Mouse (Mus musculus): Measurements from ENCODE around the gene Xcl1.
"Not testable (repeated sequence)": the region's sequence is repeated elsewhere in the genome, so short reads cannot be mapped to it uniquely, and the experiment has no call there.

Xcl1 gene

DNA sequence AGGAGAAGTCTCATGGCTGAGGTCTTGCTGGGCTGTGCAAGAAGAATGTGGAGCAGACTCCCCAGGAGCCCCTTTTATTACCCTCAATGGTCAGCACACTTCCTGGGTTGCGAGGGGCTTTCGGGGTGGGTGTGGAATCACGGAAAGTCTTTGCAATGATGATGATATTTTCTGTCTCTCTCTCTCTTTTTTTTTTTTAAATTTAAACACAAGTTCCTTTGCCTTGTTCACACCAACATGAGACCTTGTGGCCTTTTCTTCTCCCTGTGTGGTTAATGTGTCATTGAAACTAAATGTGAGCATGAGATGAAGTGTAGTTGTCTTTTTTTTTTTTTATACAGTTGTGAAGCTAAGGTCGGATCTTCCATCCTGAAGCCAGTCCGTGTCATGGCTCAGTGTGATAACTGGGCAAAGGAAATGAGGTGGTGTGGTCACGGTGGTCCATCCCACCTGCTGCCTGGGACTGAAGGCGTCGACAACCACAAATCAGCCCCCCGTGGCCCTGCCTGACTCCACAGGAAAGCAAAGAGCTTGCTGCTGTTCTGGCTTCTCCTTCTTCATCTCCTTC lies at the start of gene Xcl1:
TSS of gene Xcl1 (minus strand) at position 51 of the 568 bp plus-strand sequence.
- DNase-seq: no peak

DNA sequence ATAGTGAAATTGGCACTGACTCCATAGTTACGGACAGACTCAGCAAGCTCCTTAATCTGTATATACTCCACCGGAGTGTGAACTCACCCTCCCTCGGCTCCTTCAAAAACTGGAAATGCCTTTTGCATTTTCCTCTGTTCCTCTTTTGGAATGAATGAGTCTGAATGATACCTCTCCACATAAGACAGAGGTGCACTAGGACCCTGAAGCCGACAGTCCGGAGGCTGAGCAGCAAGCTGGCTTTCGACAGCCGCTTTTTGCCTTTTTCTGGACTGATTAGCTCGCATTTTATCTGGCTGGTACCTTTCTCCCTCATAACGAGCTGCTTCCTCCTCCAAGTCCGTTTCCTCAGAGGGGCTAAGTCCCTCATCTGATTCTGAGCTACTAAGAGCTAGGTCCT lies 49.4 kb upstream of the Xcl1 start:
- DNase-seq: not testable (repeated sequence)

DNA sequence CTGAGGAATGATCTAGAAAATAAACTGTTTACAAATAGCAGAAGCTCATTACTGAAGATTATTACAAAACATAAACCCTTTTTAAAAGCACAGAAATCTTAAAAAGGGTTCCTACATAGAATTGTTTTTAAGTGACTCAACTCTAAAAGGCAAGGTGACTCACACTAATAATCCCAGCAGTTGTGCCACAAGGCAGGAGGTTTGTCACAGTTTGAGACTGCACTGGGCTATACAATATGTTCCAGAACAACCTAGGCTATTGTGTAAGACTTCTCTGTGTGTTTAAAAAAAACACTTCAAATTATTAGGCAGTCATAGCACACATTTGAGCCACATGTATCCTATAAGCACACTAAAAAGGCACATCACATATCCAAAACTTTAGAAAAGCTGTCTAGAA lies 42.0 kb upstream of the Xcl1 start:
- DNase-seq: no peak

DNA sequence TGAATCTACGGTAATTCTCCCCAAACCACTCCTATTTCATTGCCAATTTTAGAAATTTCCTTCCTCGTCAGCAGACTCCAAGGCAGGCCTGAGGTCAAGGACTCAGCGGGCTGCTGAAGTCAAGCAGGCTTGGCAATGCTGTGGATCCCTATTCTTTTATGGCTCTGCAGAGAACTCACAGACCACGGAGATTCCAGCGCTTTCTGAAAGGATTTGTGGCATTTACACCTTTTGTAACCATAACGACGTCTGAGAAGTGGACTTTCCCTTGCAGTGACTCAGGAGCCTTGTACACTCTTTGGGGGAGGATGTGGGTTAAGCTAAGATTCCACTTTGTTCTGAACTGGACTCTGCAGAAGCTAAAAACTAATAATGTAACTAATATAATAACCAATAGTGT lies 40.4 kb upstream of the Xcl1 start:
- DNase-seq: no peak

DNA sequence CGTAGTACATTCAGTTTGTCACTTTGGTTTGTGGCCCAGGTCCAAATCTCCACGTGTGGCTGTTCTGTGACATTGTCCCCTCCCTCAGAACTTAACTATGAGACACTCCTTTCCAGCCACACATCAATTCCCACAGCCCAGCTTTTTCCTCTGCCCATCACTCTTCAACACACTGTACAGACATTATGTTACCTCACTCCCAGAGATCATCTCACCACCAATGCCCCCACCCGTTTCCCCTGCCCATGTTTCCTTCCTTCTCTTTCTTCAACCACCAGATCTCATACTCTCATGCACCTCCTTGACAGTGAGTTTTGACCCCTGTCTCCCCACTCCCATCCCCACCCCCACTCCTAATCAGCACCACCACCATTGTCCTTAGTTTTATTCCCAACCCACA lies 39.9 kb upstream of the Xcl1 start:
- no peak for DNase-seq

DNA sequence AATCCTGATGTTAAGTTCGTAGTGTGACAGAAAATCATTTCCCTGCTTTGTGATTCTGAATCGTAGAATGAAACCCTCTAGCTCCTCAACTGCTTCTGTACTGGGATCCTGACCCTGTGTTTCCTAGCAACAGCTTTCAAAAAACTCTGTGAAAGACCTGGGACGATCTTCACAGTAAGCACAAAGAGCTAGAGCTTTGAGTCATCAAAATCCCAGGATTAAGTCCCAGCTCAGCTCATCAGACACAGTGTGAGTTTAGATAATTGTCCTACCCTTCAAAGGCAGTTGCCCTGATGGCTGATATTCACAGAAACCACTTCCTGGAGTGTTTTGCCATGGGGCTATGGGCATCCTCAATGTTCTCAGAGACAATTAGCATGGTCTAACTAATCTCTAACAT lies 38.5 kb upstream of the Xcl1 start:
- no peak for DNase-seq

DNA sequence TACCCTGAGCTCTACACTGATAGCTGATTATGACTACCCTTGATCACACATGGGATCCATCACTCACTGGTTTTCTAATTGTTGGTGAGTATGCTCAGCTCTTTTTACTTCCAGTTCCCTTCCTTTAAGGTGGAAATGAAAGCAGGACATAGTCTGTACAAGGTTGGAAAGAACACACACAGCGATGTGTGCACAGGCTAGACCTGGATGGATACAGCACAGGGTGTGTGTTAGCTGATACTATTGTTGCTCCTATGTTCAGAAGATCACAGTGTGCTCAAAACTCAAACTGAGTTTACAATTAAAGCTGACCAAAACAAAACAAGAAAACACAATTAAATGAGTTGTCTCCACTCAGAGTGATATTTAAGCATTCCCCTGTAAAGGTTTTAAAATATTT lies 38.0 kb upstream of the Xcl1 start:
- DNase-seq: no peak

DNA sequence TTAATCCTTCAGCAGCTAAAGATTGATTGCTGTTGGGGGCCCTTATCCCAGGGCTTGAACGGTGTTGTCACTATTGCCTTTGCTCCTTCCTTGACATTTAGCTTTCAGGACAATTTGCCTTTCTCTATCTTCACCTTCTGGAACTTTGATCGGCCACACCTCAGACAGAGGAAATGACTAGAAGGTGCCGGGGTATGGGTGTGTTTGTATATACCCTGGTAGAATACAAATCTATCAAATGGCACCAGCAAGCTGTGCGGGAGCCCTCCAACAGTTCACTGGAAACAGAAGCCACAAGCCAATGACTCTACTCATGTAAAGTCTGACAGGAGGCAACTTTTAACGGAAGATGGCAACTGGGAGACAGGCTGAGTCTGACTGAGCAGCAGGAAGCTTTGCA lies 37.4 kb upstream of the Xcl1 start:
- DNase-seq: no peak

DNA sequence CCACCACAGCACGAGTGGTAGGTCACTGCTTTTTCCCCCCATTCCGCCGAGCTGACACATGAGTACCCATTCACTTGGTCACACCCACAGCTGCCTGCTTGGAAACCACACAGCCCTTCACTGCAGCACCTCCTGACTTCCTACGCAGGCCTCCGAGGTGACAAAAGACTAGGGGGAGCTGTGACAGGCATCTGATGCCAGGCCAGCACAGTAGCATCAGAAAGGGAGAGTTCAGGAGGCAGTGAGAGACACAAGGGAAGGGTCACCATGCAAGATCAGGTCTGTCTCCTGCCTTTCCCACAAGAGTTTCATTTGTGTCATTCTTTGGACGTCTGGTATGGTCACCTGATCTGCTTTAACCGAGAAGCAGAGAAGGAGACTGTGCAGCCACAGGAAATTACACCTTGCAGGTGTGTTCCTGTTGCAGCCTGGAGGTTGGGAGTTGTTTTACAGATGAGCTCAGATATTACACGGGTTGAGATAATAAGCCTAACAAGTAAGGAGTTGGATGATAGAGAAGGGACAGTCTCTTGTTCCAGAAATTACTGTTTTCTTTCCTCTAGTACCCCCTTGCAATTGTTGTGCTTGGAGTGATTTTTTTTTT lies 30.9 kb upstream of the Xcl1 start:
- no peak for DNase-seq

DNA sequence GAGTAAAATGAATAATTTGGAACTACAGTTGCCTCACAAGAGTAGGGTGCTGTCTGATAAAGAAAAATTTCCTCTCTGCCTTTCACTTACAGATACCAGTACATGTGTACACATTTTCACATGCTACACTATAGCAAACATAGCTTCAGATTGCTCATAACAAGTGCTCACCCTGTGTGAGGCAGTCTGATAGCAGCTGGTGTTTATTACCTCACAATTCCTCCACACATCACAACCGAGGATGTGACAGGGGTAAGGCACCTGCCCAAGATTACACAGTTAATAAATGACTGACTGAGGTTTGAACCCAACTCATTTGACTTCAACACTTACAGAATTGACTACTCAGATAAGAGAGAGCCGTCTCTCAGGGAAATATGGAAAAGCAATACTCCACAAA lies 25.3 kb upstream of the Xcl1 start:
- no peak for DNase-seq

DNA sequence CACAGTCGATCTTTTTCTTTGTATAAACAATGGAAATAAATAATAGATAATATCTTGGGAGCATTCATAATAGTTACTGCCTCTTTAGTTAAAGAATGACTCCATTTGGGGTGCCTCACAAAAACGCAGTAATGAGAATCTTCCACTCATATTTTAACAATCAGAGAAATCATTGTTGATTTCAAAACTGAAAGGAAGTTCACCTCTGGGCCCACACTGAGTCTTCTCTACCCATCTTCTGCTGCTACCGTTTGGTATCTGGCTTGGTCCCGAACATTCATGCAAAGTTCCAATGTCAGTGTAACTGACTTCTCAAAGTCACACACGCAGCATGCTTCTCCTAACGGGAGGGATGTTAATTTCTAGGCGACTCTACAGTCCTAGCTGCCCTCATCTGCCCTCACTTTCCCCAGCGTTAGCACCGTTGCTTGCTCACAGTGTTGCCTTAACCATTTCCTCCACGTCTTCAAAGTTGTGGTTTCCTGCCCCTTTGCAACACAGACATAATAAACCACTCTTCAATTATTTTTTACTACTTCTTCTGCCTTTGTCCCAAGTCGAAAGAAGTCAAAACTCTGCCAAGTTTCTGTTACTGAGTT lies 24.6 kb upstream of the Xcl1 start:
- no peak for DNase-seq

DNA sequence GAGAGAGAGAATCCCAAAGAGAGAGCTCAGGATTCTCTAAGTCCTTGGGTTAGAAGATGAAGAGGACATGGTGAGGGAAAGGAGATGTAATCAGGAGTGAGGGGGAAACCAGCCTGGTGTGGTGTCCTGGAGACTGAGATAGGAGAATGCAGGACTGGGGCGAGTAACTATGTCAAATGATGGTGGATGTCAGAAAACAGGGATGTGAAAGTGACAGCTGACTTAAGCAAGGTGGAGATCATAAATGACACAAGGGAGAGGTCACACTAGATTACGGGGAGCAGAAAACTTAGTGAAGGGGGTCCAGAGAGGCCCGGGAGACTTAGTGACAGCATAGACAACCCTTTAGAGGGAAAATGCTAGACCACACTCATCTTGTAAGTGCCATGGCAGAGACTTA lies 23.8 kb upstream of the Xcl1 start:
- DNase-seq: no peak

DNA sequence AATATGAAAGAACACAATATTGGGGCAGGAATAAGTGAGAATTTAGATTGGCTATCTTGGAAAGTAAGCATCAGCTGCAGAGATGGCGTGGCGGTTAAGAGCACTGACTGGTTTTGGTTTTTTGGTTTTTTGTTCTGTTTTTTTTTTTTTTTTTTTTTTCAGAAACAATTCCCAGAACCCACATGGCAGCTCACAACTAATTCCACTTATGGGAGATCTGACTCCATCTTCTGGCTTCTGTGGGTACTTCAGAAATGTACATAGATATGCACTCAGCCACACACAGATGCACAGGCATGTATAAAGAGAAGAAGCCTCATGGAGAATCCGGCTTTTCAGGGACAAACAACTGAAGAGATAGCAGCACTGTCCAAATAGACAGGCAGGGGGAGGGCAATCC lies 22.6 kb upstream of the Xcl1 start:
- no peak for DNase-seq

DNA sequence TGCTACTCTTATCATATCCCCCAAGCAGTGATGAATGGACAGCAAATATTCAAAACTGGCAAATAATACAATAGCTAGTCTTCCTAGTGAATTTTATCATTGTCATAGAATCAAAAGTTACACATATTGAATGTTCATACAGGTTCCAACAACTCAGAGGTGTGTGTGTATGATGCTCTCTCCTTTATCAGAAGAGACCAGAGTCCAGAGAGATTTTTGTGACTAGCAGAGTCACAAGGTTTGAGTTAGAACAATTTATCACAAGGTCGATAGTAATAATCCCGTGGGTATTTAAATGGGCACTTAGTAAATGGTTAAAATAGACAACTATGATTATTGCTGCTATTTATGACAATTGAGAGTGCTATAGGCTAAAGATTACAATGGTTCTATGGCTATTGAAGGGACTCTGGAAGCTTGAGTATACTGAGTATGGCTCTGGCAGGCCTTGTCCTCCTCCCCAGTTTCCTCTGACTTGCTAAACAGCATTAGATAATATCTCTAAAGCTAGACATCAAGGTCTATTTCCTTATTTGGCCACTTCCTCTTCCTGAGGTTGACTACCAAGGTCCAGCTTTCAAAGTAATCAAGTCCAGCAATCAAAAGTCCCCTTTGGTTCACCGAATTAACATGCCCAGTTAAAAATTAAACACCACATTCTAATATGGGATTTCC lies 21.5 kb upstream of the Xcl1 start:
- DNase-seq: no peak

DNA sequence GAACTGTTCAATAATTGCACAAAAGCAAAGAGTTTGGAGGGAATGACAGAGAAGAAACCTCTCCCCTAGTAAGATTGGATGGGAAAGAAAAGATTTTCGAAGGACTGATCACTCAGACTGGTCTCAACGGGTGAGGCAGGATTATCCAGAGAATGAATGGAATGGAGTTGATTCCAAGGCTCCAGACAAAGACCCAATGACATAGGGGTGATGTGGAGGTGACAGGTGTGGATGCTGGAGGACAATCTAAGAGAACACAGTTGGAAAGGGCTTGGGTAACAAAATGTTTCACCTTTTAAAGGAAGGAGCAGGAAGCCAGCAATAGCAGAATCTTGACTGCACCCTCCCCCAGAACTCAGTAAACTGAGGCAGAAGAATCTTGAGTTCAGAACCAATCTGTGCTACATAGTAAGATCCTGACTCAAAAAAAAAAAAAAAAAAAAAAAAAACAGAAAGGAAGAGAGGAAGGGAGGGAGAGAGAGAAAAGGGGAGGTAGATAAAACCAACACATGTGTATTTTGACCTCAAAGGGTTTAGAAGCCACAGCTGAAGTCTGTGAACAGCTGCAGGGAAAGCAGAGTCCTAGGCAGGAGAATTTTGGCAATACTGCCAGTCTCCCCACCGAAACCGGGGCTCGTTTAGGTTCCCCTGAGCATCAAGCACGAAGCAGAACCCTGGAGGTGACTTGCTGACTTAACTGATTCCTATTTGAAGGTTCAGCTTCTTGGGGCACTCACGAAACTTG lies 20.3 kb upstream of the Xcl1 start:
- DNase-seq: no peak

DNA sequence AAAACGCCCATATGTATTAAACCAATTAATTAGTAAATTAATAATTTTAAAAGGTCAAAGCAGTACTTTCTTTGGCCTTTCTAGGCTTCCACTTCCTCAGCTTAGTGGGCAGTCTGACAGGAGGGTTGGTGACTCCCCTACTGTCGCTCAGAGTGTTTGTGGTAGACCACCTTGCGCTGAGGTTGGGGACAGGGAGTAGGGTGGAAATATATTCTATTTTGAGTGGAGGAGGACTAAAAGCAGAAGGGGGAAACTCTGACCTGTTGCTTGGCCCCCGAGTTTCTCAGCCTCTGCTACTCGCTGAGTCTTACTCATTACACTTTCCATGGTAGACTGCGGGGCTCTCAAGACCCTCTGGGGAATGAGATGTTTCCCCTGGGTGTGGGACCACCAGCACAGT lies 18.2 kb upstream of the Xcl1 start:
- no peak for DNase-seq

DNA sequence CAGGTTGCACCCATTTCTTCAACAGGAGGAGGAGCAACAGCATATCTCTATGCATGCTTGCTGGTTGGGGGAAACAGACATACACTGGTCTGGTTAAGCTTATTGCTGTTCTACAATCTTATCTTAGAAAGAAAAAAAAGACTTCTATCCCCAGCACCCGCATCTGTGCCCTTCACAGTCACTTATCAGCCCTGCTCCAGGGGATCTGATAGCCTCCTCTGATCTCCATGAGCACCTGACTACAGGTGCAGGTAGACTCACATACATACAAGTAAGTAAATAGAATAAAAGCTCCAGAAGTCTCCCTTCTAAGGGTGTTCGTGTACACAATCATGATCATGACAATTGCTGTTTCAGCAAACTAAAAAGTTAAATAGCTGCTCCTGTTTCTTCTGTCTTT lies 733 bp upstream of the Xcl1 start:
- no peak for DNase-seq

DNA sequence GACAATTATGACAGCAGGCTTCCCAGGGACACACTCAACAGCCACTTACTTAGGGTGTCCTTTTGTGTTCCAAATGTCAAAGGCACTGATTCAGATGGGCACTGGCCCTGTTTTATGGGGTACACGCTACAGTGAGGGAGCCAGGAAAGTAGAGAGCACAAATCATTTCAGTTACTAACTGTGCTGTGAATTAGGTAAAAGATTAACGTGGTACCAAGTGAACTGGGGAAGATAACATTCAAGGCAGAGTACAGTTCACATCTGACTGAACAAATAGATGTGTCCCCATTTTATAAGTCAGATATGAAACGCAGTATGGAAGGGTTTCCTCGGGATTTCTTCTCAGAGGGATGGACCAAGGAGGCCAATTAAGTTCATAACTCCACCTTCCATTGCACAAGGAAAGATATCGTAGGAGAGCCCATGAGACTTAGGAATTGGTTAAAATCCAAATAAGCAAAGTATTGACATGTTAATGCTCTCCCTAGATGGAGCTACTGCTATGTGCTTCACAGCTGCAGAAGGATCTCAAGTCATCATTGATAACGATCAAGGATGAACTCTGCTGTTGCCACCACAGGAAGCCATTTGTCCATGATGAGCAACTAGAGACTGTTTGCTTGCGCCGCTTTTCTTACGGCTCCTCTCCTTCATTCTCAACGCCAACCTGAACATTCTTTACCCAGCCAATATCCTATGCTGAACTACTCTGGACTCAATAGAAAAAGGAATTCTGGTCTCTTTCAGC lies 1.7 kb downstream of the Xcl1 start:
- peak; percentile 10 to 18 for DNase-seq

DNA sequence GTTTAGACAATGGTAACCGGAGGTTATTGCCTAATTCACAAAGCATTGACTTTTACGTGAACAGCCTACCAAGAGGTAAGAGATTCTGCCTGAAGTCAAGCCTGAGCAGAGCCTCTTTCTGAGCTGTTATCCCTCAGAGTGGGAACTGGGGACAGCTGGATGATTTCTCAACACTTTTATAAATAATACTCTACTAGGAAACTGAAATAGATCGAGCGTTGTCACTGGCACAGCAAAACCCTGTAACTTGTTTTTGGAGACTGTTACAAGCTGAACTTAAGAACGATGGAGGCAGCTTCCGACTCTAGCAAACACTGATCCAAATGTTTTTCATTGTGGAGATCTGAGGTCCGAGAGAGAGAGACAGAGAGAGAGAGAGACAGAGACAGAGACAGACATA lies 4.2 kb downstream of the Xcl1 start:
- DNase-seq: no peak

DNA sequence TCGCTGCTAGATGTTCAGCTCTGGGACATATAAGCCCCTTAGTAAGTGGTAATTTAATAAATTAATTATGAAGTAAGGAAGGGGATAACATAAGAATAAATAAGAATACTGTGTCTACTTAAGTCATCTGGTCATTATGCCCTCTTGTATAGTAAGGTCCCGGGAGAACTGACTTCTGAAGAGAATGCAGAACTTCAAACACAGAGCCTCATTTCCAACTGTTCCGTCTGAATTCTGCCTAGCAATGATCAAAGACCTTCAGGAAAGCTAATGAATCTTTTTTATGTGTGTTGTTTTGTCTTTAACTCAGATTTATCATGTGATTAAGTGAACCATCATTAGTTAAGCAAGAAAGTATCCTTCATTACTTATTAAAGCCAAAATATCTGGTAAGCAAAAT lies 5.3 kb downstream of the Xcl1 start:
- no peak for DNase-seq

DNA sequence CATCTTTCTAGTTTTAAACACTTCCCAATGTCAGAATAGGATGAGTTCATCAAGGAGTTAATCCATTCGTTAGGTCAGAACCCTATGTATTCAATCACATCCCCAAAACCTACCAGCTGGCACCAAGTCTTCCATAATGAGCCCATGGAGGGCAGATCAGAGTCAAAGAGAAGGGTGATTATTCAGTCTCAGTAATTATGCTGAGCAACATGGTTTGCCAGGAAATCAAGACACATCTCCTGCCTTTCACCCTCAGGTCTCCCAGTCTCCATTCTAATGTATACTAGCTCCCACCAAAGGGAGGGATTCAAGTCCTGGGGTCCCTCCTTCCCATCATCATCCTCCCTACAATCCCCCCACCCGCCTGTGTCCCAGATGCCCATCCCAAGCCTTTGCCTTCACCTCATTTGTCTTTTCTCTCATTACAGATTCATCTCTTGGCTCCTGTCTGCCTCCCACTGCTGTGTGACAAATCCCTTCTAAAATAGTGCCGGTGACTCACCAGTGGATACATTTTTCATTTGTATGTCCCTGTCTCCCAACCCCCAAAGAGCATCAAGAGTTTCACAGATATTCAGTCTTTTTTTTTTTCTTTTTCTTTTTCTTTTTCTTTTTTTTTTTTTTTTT lies 8.7 kb downstream of the Xcl1 start:
- no peak for DNase-seq

DNA sequence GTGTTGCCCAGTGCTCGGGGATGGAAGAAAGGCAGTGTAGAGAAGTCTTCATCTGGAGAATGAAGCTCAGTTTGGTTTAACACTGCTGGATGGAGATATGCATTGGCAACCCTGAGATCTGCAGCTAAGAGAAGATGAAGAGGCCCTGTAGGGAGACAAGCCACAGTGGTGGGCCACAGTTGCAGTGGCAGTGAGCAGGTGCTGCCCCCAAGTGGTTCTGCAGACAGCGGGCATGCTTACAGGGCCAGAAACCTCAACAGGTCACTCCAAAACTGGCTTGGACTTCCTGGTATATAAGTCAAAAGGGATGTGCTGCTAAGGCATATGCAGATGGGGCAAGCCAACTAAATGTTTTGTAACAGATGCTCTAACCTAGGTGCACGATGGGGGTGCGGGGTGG lies 30.3 kb downstream of the Xcl1 start:
- peak; percentile 66 to 83 for DNase-seq
